ENCODE assay signal across 8 mouse cellular contexts in the genomic region with DNA sequence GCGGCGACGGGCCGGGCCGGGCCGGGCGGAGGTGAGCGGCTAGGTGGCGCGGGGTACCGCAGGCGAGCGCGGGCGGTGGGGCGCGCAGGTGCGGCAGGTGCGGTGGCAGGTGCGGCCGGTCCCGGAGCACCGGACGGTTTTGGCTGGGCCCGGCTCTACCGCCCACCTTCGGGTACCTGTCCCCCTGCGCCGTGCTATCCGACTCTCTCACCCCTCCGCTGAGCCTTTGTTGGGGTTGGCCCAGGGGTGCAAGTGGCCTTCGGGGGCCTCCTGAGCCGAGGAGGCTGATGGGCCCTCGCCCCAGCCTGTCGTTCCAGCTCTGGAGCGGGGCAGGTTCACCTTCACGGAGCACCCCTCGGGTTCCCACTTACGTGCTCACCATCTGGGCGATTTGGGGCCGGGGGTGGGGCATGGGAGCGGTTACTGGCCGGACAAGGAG. TPM values are rescaled to one million over a fixed set of nuclear protein-coding genes. Genes with fewer than 3 reads are reported as not detected.
DNase-seq lines count a peak whose midpoint lies in the region; ATAC-seq and TF ChIP-seq lines count a peak whose summit lies in the region.

No protein-coding gene starts in this region.

- peak; percentile 7; the same call in 1 of the 2 replicates for ATAC-seq in liver, embryonic 13.5 days (ENCODE audit: low read depth)

- H3K9ac ChIP-seq in liver, embryonic 13.5 days: peak overlapping the region; percentile 94

- peak overlapping the region; percentile 94 for H3K4me3 ChIP-seq in layer of hippocampus, adult 2 months
- H3K4me3 ChIP-seq in liver, embryonic 13.5 days (replicated peaks): peak overlapping the region; percentile 92

- no peak for TF ChIP-seq CTCF in layer of hippocampus, adult 2 months (conservative IDR thresholded peaks at IDR 0.05)

- peaks cover 15% of the 10 kb centered on the region for H3K36me3 ChIP-seq in liver, embryonic 13.5 days

- peak overlapping the region; percentile 91 for H3K4me2 ChIP-seq in liver, embryonic 13.5 days

- peak overlapping the region; percentile 92 for H3K27ac ChIP-seq in layer of hippocampus, adult 2 months
- peak overlapping the region; percentile 66 for H3K27ac ChIP-seq in liver, embryonic 13.5 days

- H3K27me3 ChIP-seq in liver, embryonic 13.5 days: no peaks in the 10 kb centered on the region

- WGBS in liver, embryonic 13.5 days (ENCODE audit: insufficient replicate concordance): under 1% methylated on average over 18 of the region's 43 CpGs

- peaks cover 37% of the 10 kb centered on the region for H3K4me1 ChIP-seq in liver, embryonic 13.5 days (replicated peaks)

- intact Hi-C loops in heart, postnatal 10 days (cut with DNase I): no loop called here
- intact Hi-C loops in gastrocnemius, postnatal 36 days (cut with DNase I): no loop called here

- H3K9me3 ChIP-seq in liver, embryonic 13.5 days (replicated peaks): no peaks in the 10 kb centered on the region

- DNase-seq in layer of hippocampus, adult 2 months (ENCODE audit: low spot score in 2 of 2): no peak
- no peak for DNase-seq in layer of hippocampus, adult 8-10 months (ENCODE audit: low spot score in 2 of 2)
- peak; percentile 67 for DNase-seq in cerebellum, adult 9-11 months
- peak; percentile 32 to 46 for DNase-seq in heart, postnatal 10 days
- no peak for DNase-seq in liver, embryonic 13.5 days
- DNase-seq in retina, postnatal 1 day: peak; percentile 45
- DNase-seq in c-Kit-positive CD71-positive TER-119-positive erythroid progenitor cells, embryonic 14.5 days (ENCODE audit: low spot score): no peak
- no peak for DNase-seq in gastrocnemius, postnatal 36 days

RNA-seq across cellular contexts. Expression of gene Zmiz2, which starts 0.6 kb away (rescaled TPM):
- total RNA-seq in layer of hippocampus, adult 2 months (2021): 100 to 1,000 TPM; 170 TPM
- 100 to 1,000 TPM; 157 to 169 (median 159) TPM for total RNA-seq in layer of hippocampus, adult 8-10 months (2022)
- total RNA-seq in heart, postnatal 10 days (2021): 10 to 100 TPM; 43.2 to 44.3 TPM
- polyA plus RNA-seq in liver, embryonic 13.5 days (2015; fragmentation: Nextera tagmentation; extraction: Ambion mirVana): 4.4 and 4.7 TPM in 2 replicates
- total RNA-seq in gastrocnemius, postnatal 36 days (2021): 10 to 100 TPM; 41.1 to 53.3 TPM

RNA-seq across cellular contexts. Expression of gene Ppia, which starts 25.7 kb away (rescaled TPM):
- 1,000 to 10,000 TPM; 1,589 to 1,677 TPM for total RNA-seq in layer of hippocampus, adult 2 months (2021)
- 1,000 to 10,000 TPM; 1,319 to 1,646 (median 1,558) TPM for total RNA-seq in layer of hippocampus, adult 8-10 months (2022)
- total RNA-seq in heart, postnatal 10 days (2021): 100 to 1,000 TPM; 943 to 992 TPM
- polyA plus RNA-seq in liver, embryonic 13.5 days (2015; fragmentation: Nextera tagmentation; extraction: Ambion mirVana): 3,630 and 3,871 TPM in 2 replicates
- 100 to 1,000 TPM; 206 to 211 TPM for total RNA-seq in gastrocnemius, postnatal 36 days (2021)

RNA-seq across cellular contexts. Expression of gene H2afv, which starts 54.7 kb away (rescaled TPM):
- total RNA-seq in layer of hippocampus, adult 2 months (2021): 10 to 100 TPM; 43.6 to 47.3 TPM
- 10 to 100 TPM; 26.4 to 39.8 (median 36.9) TPM for total RNA-seq in layer of hippocampus, adult 8-10 months (2022)
- total RNA-seq in heart, postnatal 10 days (2021): 10 to 100 TPM; 73.1 to 82.9 TPM
- 109 and 112 TPM in 2 replicates for polyA plus RNA-seq in liver, embryonic 13.5 days (2015; fragmentation: Nextera tagmentation; extraction: Ambion mirVana)
- total RNA-seq in gastrocnemius, postnatal 36 days (2021): 10 to 100 TPM; 36.4 to 49.2 TPM

Comparison
In these comparisons a context has a peak if more than half of its experiments do, and no peak if none do; other contexts are left out.
1. DNase-seq: peak in cerebellum, adult 9-11 months (single experiment), heart, postnatal 10 days (2 of 2) and retina, postnatal 1 day (single experiment); none in layer of hippocampus, adult 2 months (0 of 2), layer of hippocampus, adult 8-10 months (0 of 2), liver, embryonic 13.5 days (single experiment), c-Kit-positive CD71-positive TER-119-positive erythroid progenitor cells, embryonic 14.5 days (single experiment) and gastrocnemius, postnatal 36 days (0 of 2).
2. RNA of gene Ppia, which starts 25.7 kb away (total RNA-seq): 1,589 to 1,677 TPM in layer of hippocampus, adult 2 months, 1,319 to 1,646 TPM in layer of hippocampus, adult 8-10 months and 943 to 992 TPM in heart, postnatal 10 days; 206 to 211 TPM in gastrocnemius, postnatal 36 days; every median in the first group is over 4 times any median in the second.